13 mouse cellular contexts compared by ENCODE assay signal in genomic region chr4:145004176-145004575, GRCm38 (mm10).
DNase-seq lines count a peak whose midpoint lies in the region; TF ChIP-seq lines count a peak whose summit lies in the region.
"Had no signal": no experiment of that assay in that cellular context is flagged by ENCODE, and none has a peak within 500 bp of the region (broad histone marks: within the 10 kb centered on the region; RNA-seq: fewer than 3 reads in every experiment).

No protein-coding gene starts in this region.

- intact Hi-C loops in heart, postnatal 36 days (cut with DNase I), result no loop called here
- intact Hi-C loops in gastrocnemius, postnatal 14 days (cut with DNase I; ENCODE audit: low total_unique reads), result no loop called here

- DNase-seq in heart, adult 18-20 months, result peak; percentile 69
- DNase-seq in heart, postnatal 36 days, result no peak
- no peak for DNase-seq in layer of hippocampus, adult 2 months (ENCODE audit: low spot score in 2 of 2)
- DNase-seq in layer of hippocampus, adult 11-12 months (ENCODE audit: low spot score), result no peak
- DNase-seq in cerebellum, adult 11-12 months, result peak; percentile 42
- peak; percentile 25 for DNase-seq in gastrocnemius, postnatal 14 days
- DNase-seq in adrenal gland, postnatal 4 days (ENCODE audit: low spot score in 2 of 2), result no peak
- no peak for DNase-seq in neural tube, embryonic 10.5 days (ENCODE audit: extremely low spot score, low spot score)
- DNase-seq: liver, embryonic 13.5 days; lung, postnatal 36 days; right cerebral cortex, postnatal 25 days had no signal

- no peak overlapping the region for H3K4me3 ChIP-seq in layer of hippocampus, adult 2 months
- H3K4me3 ChIP-seq: forebrain, embryonic 12.5 days; liver, embryonic 13.5 days; midbrain, embryonic 12.5 days had no signal

- H3K27ac ChIP-seq in layer of hippocampus, adult 2 months, result peak overlapping the region; percentile 11
- H3K27ac ChIP-seq: forebrain, embryonic 12.5 days; liver, embryonic 13.5 days; midbrain, embryonic 12.5 days had no signal

- TF ChIP-seq CTCF in layer of hippocampus, adult 2 months (conservative IDR thresholded peaks at IDR 0.05), result no peak

Comparison
In these comparisons a context has a peak if more than half of its experiments do, and no peak if none do; other contexts are left out.
1. DNase-seq: peak in heart, adult 18-20 months (2 of 2), cerebellum, adult 11-12 months (single experiment) and gastrocnemius, postnatal 14 days (single experiment); none in heart, postnatal 36 days (0 of 2), layer of hippocampus, adult 2 months (0 of 2), layer of hippocampus, adult 11-12 months (single experiment), adrenal gland, postnatal 4 days (0 of 2) and neural tube, embryonic 10.5 days (single experiment).